Mouse (Mus musculus) megakaryocyte, embryonic 14.5 days (primary cell): ENCODE measurements around the gene Mgat2.

Experiments used
- FLI1 ChIP-seq: IDR thresholded peaks from 2 replicates; pipeline ENCODE4 v1.6.1; 2012; ENCODE audit warnings: low read length, inconsistent platforms, mixed read lengths
- GATA1 ChIP-seq: IDR thresholded peaks from 3 replicates; pipeline ENCODE4 v1.6.1; 2012; ENCODE audit warnings: mixed read lengths, low read length, inconsistent platforms, borderline replicate concordance

DNA sequence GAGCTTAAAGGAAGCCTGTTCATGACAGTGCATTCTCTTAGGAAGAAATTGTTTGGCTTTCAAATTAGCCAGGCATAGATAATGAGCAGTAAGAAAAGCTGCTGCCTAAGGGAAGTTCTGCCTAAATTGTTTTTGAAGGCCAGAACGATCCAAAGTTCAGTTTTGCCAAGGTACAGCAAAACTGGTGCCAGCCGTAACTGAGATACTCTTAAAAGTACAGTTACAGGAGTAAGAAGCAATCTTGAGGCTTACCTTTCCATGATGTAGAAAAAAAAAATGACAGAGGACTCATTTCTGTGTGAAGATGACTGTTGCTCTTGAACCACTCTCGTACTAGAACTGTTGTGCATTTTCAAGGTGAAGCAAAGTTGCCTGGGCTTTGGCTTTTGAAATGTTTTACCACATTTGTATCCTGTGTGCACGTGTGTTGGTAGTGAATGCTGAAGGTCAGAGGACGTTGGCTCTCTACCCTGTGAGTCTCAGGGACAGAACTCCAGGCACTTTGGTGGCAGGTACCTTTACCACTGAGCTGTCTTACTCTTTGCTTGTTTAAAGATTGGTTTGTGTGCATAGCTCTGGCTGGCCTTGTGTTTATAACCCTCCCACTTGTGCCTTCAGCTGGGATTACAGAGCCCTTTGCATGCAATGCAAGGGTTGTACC, 3.0 kb downstream of the Mgat2 start:
- TF ChIP-seq FLI1 (no peak), GATA1 (no peak)
